Mouse (Mus musculus): Measurements from ENCODE around the gene Fhl2. TPM values are rescaled to one million over a fixed set of nuclear protein-coding genes. Genes with fewer than 3 reads are reported as not detected.

Fhl2 gene
- total and polyA plus RNA-seq, 2 experiments from 2014 or later = 23.1 to 33.1 TPM

DNA sequence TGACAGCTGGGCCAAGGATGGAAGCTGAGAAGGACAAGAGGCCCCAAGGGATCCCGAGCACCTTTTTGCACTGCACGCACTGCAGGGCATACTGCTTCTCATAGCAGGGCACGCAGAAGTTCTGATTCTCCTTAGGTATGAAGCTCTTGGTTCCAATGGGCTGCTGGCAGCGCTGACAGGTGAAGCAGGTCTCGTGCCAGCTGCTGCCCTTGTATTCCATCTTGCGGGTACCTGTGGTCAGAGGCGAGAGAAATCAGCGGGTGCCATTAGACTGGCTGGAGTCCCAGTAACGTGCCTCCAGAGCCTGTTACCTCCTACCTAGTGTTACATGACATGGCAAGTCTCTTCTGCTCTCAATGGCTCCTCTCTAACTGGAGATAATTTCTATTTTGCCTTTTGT is 65.2 kb downstream of the Fhl2 start:
- TF ChIP-seq CTCF (IDR thresholded peaks at IDR 0.05; ENCODE audit: low read depth) = no peak
- Histone ChIP-seq H3K4me2 (ENCODE audit: low read depth) (no peak overlapping the region), H3K36me3 (ENCODE audit: insufficient read depth) (peaks cover 8% of the 10 kb centered on the region; the same call in 1 of the 2 replicates), H3K27ac (ENCODE audit: low read depth, low read length) (no peak overlapping the region), H3K27me3 (ENCODE audit: insufficient read depth, low read length) (no peaks in the 10 kb centered on the region), H3K4me1 (ENCODE audit: insufficient read depth) (no peaks in the 10 kb centered on the region), H3K4me3 (ENCODE audit: low read depth, low read length) (no peak overlapping the region), H3K9ac (no peak overlapping the region), H3K9me3 (ENCODE audit: low read length) (no peaks in the 10 kb centered on the region)
- ATAC-seq (no peak), DNase-seq (no peak)
- WGBS = 89% methylated on average over 9 of the region's 9 CpGs

DNA sequence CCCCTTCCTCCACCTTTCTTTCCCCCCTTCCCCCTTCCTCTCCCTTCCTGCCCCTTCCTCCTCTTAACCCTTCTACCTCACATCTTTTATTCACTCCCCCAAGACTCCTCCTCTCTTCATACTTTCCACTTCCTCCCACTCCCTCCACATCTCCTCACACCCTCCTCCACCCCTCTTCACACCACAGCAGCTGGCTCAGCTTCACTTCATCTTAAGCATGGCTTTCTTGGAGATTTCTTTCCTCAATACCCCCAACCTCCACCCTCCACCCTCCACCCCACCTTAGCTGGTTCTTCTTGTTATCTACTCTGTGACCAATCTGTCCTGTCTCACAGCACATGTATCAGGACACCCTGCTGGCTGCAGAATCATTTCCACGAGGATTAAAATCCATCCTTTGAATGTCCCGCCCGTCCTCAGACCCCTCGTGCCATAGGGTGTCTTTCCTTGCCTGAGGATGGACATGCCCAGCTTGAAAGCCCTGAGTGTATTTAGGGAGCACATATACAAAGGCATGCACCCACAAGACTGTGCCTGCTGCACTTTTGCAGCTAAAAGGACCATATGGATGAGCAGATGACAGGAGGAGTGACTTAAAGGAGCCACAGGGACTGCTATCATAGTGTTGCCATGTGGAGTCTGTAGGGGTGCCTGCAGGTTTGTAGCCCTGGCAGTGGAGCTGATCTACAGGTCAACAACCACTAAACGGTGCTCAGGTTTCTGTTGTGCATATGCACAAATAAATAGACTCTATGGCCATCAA is 66.4 kb downstream of the Fhl2 start:
- Histone ChIP-seq H3K4me1 (ENCODE audit: insufficient read depth) (no peaks in the 10 kb centered on the region), H3K27me3 (ENCODE audit: insufficient read depth, low read length) (no peaks in the 10 kb centered on the region), H3K36me3 (ENCODE audit: insufficient read depth) (peaks cover 8% of the 10 kb centered on the region; the same call in 1 of the 2 replicates), H3K27ac (ENCODE audit: low read depth, low read length) (no peak overlapping the region), H3K4me2 (ENCODE audit: low read depth) (no peak overlapping the region), H3K9me3 (ENCODE audit: low read length) (no peaks in the 10 kb centered on the region), H3K9ac (no peak overlapping the region), H3K4me3 (ENCODE audit: low read depth, low read length) (no peak overlapping the region)
- DNase-seq (peak; percentile 26), ATAC-seq (no peak; the same call in 1 of the 2 replicates)
- WGBS = 73% methylated on average over 5 of the region's 5 CpGs
- no peak for TF ChIP-seq CTCF (IDR thresholded peaks at IDR 0.05; ENCODE audit: low read depth)

DNA sequence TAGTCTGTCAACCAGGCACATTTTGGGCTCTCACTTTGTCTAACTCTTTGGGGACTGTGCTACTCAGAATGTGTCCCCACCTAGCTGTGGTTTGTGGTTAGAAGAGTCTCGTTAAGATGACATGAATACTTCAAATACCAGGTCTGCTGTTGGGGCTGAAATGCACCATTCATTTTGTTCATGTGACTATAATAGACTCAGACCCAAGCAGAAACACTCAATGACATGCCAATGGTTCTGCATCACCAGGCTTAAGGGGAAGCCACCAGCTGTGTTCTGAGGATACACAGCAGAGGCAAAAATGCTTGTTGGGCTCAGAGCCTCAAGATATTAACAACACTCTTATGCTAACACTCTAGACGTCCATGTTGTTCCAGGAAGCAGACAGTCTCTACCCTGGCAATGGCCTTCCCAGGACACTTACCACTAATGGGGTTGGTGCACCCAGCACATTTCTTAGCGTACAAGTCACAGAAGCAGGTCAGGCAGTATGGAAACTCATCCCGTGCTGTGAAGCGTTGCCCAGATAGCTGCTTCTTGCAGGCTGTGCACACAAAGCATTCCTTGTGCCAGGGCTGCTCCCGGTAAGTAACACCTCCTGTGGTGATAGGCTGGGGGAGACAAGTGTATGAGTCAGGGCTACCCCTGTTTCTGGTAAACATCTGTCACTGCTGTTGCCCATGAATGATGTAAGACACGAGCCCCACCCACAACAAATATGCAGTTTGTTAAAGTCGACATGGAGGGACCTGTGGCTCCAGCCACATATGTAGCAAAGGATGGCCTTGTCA is 68.8 kb downstream of the Fhl2 start:
- WGBS = 65% methylated on average over 8 of the region's 8 CpGs
- Histone ChIP-seq H3K4me2 (ENCODE audit: low read depth) (no peak overlapping the region), H3K27ac (ENCODE audit: low read depth, low read length) (no peak overlapping the region), H3K36me3 (ENCODE audit: insufficient read depth) (peaks cover 14% of the 10 kb centered on the region; the same call in 1 of the 2 replicates), H3K9me3 (ENCODE audit: low read length) (no peaks in the 10 kb centered on the region), H3K4me3 (ENCODE audit: low read depth, low read length) (no peak overlapping the region), H3K4me1 (ENCODE audit: insufficient read depth) (no peaks in the 10 kb centered on the region), H3K9ac (no peak overlapping the region), H3K27me3 (ENCODE audit: insufficient read depth, low read length) (no peaks in the 10 kb centered on the region)
- ATAC-seq (no peak; the same call in 1 of the 2 replicates), DNase-seq (no peak)
- no peak for TF ChIP-seq CTCF (IDR thresholded peaks at IDR 0.05; ENCODE audit: low read depth)

DNA sequence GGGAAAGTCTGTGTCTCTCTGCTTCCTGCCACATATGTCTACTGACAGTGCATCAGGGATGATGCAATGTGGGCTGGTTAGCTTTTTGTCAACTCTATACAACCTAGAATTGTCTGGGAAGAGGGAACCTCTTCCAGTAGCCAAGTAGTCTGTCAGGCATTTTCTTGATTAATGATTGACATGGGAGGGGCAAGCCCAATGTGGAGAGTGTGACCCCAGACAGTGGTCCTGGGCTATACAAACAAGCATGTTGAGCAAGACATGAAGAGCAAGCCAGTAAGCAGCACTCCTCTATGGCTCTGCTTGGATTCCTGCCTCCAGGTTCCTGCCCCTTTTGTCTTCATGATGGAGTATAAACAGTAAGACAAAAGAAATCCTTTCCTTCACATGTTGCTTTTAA is 69.6 kb downstream of the Fhl2 start:
- Histone ChIP-seq H3K9me3 (ENCODE audit: low read length) (no peaks in the 10 kb centered on the region), H3K27ac (ENCODE audit: low read depth, low read length) (no peak overlapping the region), H3K9ac (no peak overlapping the region), H3K36me3 (ENCODE audit: insufficient read depth) (peaks cover 14% of the 10 kb centered on the region; the same call in 1 of the 2 replicates), H3K4me2 (ENCODE audit: low read depth) (no peak overlapping the region), H3K4me3 (ENCODE audit: low read depth, low read length) (no peak overlapping the region), H3K27me3 (ENCODE audit: insufficient read depth, low read length) (no peaks in the 10 kb centered on the region), H3K4me1 (ENCODE audit: insufficient read depth) (no peaks in the 10 kb centered on the region)
- DNase-seq (no peak), ATAC-seq (no peak)
- TF ChIP-seq CTCF (IDR thresholded peaks at IDR 0.05; ENCODE audit: low read depth) = no peak

DNA sequence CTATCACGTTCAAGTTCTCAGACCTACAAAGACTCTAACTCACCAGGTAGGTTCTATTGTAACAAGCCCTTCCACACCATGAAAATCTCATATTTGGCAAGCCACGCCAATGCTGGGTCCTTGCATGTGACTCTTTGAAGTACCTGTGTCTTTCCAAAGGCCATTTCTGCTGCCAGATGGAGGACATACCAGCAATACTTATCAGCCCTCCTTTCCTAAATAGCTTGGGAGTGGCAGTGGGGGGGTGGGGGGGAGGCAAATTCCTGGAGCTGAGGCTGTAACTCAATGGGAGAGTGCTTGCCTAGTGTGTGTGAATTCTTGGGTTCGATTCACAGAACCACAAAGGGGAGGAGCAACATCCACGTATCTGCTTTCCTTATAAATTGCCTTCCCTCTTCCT is 72.1 kb downstream of the Fhl2 start:
- no peak for TF ChIP-seq CTCF (IDR thresholded peaks at IDR 0.05; ENCODE audit: low read depth)
- H3K4me2 ChIP-seq (ENCODE audit: low read depth) = no peak overlapping the region
- ATAC-seq = no peak
- H3K4me1 ChIP-seq (ENCODE audit: insufficient read depth) = no peaks in the 10 kb centered on the region
- H3K27ac ChIP-seq (ENCODE audit: low read depth, low read length) = no peak overlapping the region
- no peak overlapping the region for H3K4me3 ChIP-seq (ENCODE audit: low read depth, low read length)
- H3K9ac ChIP-seq = no peak overlapping the region
- DNase-seq = no peak
- no peaks in the 10 kb centered on the region for H3K27me3 ChIP-seq (ENCODE audit: insufficient read depth, low read length)
- peaks cover 14% of the 10 kb centered on the region; the same call in 1 of the 2 replicates for H3K36me3 ChIP-seq (ENCODE audit: insufficient read depth)
- no peaks in the 10 kb centered on the region for H3K9me3 ChIP-seq (ENCODE audit: low read length)
- WGBS = 87% methylated on average over 4 of the region's 4 CpGs

DNA sequence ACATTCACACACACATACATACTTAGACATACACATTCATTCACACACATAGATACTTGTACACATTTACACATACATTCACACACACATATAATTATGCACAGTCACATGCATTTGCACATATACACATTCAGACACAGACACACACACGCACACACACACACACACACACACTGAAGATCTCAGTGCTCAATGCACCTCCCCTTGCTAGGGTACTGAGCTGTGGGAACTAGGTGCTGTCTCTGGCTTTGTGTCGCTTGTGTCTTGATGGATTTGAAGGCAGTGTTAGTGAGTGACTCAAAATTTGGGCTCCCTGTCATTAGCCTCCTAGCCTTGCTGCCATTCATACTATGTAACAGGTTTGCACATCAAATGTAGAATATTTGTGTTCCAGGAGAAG is 74.2 kb downstream of the Fhl2 start:
- DNase-seq (no peak), ATAC-seq (no peak)
- H3K27ac ChIP-seq (ENCODE audit: low read depth, low read length) = no peak overlapping the region
- WGBS = 92% methylated on average over 2 of the region's 2 CpGs
- TF ChIP-seq CTCF (IDR thresholded peaks at IDR 0.05; ENCODE audit: low read depth) = no peak
- H3K27me3 ChIP-seq (ENCODE audit: insufficient read depth, low read length) = no peaks in the 10 kb centered on the region
- no peak overlapping the region for H3K4me2 ChIP-seq (ENCODE audit: low read depth)
- no peak overlapping the region for H3K9ac ChIP-seq
- H3K9me3 ChIP-seq (ENCODE audit: low read length) = no peaks in the 10 kb centered on the region
- H3K4me1 ChIP-seq (ENCODE audit: insufficient read depth) = no peaks in the 10 kb centered on the region
- no peak overlapping the region for H3K4me3 ChIP-seq (ENCODE audit: low read depth, low read length)
- H3K36me3 ChIP-seq (ENCODE audit: insufficient read depth) = peaks cover 13% of the 10 kb centered on the region

DNA sequence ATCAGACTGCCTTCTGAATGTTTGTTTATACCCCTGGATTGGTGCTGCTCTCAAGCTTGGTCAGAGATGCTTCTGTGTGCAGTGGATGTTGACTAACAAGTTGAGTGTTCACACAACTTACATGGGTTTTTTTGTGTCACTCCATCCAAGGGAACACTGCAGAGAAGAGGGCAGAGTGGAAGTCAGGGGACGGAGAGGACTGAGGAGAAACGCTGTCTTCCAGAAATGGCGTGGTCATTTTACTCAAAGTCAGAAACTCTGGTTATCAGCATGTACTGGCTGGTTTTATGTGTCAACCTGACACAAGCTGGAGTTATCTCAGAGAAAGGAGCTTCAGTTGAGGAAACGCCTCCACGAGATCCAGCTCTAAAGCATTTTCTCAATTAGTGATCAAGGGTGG is 75.8 kb downstream of the Fhl2 start:
- no peak for TF ChIP-seq CTCF (IDR thresholded peaks at IDR 0.05; ENCODE audit: low read depth)

More for the DNA sequence above, 75.8 kb downstream of the Fhl2 start:
- Histone ChIP-seq H3K36me3 (ENCODE audit: insufficient read depth) (peaks cover 20% of the 10 kb centered on the region), H3K27ac (ENCODE audit: low read depth, low read length) (no peak overlapping the region), H3K4me2 (ENCODE audit: low read depth) (no peak overlapping the region), H3K4me3 (ENCODE audit: low read depth, low read length) (no peak overlapping the region), H3K27me3 (ENCODE audit: insufficient read depth, low read length) (no peaks in the 10 kb centered on the region), H3K9me3 (ENCODE audit: low read length) (no peaks in the 10 kb centered on the region), H3K9ac (no peak overlapping the region), H3K4me1 (ENCODE audit: insufficient read depth) (no peaks in the 10 kb centered on the region)
- DNase-seq (no peak), ATAC-seq (no peak)
- 97% methylated on average over 5 of the region's 5 CpGs for WGBS

Data from forebrain, postnatal 0 days (tissue).